Mouse (Mus musculus) midbrain, embryonic 13.5 days (tissue): ENCODE measurements around the gene Elmo1. TPM values are rescaled to one million over a fixed set of nuclear protein-coding genes. Genes with fewer than 3 reads are reported as not detected.

Experiments used
- ATAC-seq: fragments of 200-750 bp; cut with Nextera tagmentation; 2 replicates; pipeline ENCODE4 v1.8.0; 2017; ENCODE audit warnings: mild to moderate bottlenecking, moderate TSS enrichment, moderate library complexity
- H3K27ac ChIP-seq: fragments of 300-500 bp; sonication (generic); 2 replicates; pipeline ENCODE4 v1.5.1; 2015; ENCODE audit warnings: inconsistent platforms, mild to moderate bottlenecking, moderate library complexity
- H3K27me3 ChIP-seq: fragments of 300-500 bp; sonication (generic); 2 replicates; pipeline ENCODE4 v1.6.1; 2015; ENCODE audit warnings: mild to moderate bottlenecking, inconsistent platforms
- H3K36me3 ChIP-seq: fragments of 300-500 bp; sonication (generic); 2 replicates; pipeline ENCODE4 v1.6.1; 2015; ENCODE audit warnings: mild to moderate bottlenecking, inconsistent platforms
- H3K4me1 ChIP-seq: fragments of 300-500 bp; sonication (generic); replicated peaks from 2 replicates; pipeline ENCODE4 v1.6.1; 2015; ENCODE audit warnings: inconsistent platforms
- H3K4me2 ChIP-seq: fragments of 300-500 bp; sonication (generic); replicated peaks from 2 replicates; pipeline ENCODE4 v1.6.1; 2015; ENCODE audit warnings: moderate library complexity, mild to moderate bottlenecking, inconsistent platforms
- H3K4me3 ChIP-seq: fragments of 300-500 bp; sonication (generic); replicated peaks from 2 replicates; pipeline ENCODE4 v1.5.1; 2015; ENCODE audit warnings: mild to moderate bottlenecking, inconsistent platforms
- H3K9ac ChIP-seq: fragments of 300-500 bp; sonication (generic); replicated peaks from 2 replicates; pipeline ENCODE4 v1.6.1; 2015; ENCODE audit warnings: mild to moderate bottlenecking, inconsistent platforms
- H3K9me3 ChIP-seq: fragments of 300-500 bp; sonication (generic); 2 replicates; pipeline ENCODE4 v1.6.1; 2016; ENCODE audit warnings: mild to moderate bottlenecking, inconsistent platforms
- WGBS: fragments of 180-500 bp; shearing (Covaris S2); methylation state at CpG from one replicate; pipeline ENCODE4 v1.1.7; 2015; 5-methylcytosine and 5-hydroxymethylcytosine counted together
- polyA plus RNA-seq: library from polyadenylated mRNA; unstranded; fragments of >200 nt; fragmentation: Nextera tagmentation; extraction: Ambion mirVana; gene quantifications from 2 replicates; pipeline ENCODE4 v1.2.1, GENCODE M21; 2015

Elmo1 gene
- polyA plus RNA-seq, 1 experiment from 2014 or later = 36.5 TPM

DNA sequence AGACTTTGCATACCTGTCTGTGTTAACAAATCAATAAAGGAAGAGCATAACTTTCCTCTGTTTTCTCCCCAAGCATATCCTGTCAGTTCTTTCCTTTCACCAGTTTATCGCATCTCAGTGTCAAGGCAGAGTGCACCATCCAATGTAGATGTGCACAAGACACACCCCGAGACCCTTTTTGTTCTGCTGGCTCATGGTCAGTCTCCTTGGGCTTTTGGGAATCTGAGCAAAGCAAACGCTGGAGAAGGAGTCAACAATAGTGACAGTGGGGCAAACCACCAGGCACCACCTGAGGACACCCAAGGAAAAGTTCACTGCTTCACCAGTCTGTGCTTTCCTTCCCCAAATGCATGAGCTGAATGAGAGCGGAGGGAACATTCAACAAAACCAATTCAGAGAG is 56.5 kb downstream of the Elmo1 start:
- WGBS = 91% methylated on average over 4 of the region's 4 CpGs
- Histone ChIP-seq H3K4me1 (no peaks in the 10 kb centered on the region; the same call in none of the 2 replicates), H3K9ac (no peak overlapping the region), H3K4me2 (no peak overlapping the region), H3K36me3 (no peaks in the 10 kb centered on the region), H3K9me3 (no peaks in the 10 kb centered on the region), H3K4me3 (no peak overlapping the region), H3K27ac (no peak overlapping the region), H3K27me3 (no peaks in the 10 kb centered on the region)
- ATAC-seq = no peak

DNA sequence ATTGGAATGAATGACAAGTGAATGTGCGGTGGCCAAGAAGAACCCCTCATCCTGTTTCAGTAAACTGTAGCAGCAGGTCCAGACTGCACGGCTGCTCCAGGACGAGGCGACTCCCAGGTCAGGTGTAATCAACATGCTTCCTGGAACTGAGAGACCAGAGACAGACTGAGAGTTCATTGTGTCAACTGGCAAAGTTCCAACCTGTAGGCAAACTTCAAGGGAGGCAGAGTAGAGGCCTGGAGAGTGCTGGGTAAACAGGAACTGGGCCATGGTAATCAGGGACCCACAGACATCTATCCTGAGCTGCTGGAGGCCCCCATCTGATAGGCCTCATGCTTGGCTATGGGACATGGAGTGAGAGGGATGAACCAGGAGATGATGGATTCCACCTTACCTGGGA is 57.3 kb downstream of the Elmo1 start:
- Histone ChIP-seq H3K4me3 (no peak overlapping the region), H3K4me2 (no peak overlapping the region), H3K9me3 (no peaks in the 10 kb centered on the region), H3K4me1 (no peaks in the 10 kb centered on the region; the same call in none of the 2 replicates), H3K9ac (no peak overlapping the region), H3K27ac (no peak overlapping the region), H3K36me3 (no peaks in the 10 kb centered on the region), H3K27me3 (no peaks in the 10 kb centered on the region)
- no peak for ATAC-seq
- 84% methylated on average over 4 of the region's 4 CpGs for WGBS

DNA sequence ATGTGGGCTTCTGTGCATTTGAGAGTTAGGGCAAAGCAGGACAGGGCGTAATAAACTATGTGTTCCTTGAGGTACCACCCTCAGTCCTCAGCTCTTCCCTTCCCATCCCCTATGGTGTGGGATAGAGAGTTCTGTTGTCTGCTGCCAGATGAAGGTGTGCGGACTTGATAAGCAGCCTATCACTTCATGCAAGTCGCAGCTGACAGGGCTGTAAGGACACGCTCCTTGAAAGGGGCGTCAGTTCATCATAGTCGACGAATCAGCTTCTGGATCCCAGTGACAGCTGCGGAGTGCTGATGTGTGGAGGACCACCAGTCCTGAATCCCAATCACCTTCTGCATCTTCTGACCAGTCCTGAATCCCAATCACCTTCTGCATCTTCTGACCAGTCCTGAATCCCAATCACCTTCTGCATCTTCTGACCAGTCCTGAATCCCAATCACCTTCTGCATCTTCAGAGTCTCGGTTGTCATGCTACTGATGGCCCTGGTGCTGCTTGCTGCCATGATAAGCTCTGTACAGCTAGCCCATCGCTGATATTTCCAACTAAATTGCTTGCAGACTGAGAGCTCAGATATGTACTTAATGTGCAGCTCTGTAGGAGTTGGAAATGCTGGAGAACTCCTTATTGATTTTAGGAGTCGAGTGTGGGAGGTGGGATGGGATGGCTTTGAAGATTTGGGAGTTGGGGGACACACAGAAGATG is 59.9 kb downstream of the Elmo1 start:
- Histone ChIP-seq H3K36me3 (no peaks in the 10 kb centered on the region), H3K27me3 (no peaks in the 10 kb centered on the region), H3K9ac (no peak overlapping the region), H3K4me1 (no peaks in the 10 kb centered on the region), H3K27ac (no peak overlapping the region), H3K4me2 (no peak overlapping the region), H3K4me3 (no peak overlapping the region), H3K9me3 (no peaks in the 10 kb centered on the region)
- WGBS = 87% methylated on average over 11 of the region's 11 CpGs
- no peak for ATAC-seq

DNA sequence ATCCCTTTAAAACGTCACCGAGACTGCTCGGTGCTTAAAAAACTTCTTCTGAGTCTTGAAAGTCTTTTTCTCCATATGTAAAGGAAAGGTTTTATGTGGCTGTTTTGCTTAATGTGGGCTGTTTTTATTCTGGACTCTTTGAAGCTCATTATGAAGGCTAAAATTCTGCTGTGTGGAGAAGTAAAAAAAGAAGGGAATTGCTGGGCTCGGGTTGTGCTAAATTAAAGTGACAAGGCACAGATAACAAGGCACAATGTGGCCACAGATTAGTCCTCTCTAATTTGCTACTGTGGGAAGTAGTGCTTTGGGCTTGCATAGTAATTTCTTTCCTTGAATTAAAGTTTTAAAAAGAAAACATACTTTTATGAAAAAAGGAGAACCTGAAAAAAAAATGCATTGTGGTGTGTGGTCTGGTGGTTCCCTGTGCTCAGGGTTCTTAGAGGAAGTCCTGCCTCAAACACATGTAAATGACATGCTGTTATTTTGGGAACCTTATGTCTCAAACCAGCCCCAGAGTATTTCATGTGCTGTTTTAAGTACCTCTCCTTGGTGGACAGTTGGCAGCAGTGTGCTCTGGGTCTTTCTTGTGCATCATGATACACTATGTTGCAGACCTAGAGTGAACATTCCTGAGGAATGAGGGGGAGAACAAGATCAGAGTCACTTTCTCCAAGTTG is 61.0 kb downstream of the Elmo1 start:
- H3K9ac ChIP-seq = no peak overlapping the region
- H3K36me3 ChIP-seq = no peaks in the 10 kb centered on the region
- H3K9me3 ChIP-seq = no peaks in the 10 kb centered on the region
- H3K27me3 ChIP-seq = no peaks in the 10 kb centered on the region
- no peak overlapping the region for H3K27ac ChIP-seq
- no peak overlapping the region for H3K4me2 ChIP-seq
- H3K4me1 ChIP-seq = no peaks in the 10 kb centered on the region
- 64% methylated on average over 4 of the region's 4 CpGs for WGBS
- no peak overlapping the region for H3K4me3 ChIP-seq
- no peak for ATAC-seq

DNA sequence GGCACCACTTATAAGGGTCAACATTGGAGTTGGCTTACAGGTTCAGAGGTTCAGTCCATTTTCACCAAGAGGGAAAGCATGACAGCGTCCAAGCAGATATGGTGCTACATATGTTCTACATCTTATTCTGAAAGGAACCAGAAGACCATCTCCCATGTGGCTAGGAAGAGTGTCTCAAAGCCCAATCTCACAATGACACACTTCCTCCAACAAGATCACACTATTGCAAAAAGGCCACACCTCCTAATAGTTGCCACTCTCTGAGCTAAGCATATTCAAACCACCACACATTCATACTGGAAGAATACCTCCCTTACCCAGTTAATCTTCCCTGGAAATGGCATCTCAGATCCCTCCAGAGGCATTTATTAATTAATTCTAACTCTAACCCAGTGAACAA is 66.7 kb downstream of the Elmo1 start:
- no peak overlapping the region for H3K9ac ChIP-seq
- H3K4me2 ChIP-seq = no peak overlapping the region
- WGBS = 97% methylated on average over 1 of the region's 1 CpGs
- no peak overlapping the region for H3K27ac ChIP-seq
- ATAC-seq = no peak
- no peaks in the 10 kb centered on the region for H3K36me3 ChIP-seq
- H3K27me3 ChIP-seq = no peaks in the 10 kb centered on the region
- H3K9me3 ChIP-seq = no peaks in the 10 kb centered on the region
- H3K4me3 ChIP-seq = no peak overlapping the region
- H3K4me1 ChIP-seq = no peaks in the 10 kb centered on the region; the same call in 1 of the 2 replicates

DNA sequence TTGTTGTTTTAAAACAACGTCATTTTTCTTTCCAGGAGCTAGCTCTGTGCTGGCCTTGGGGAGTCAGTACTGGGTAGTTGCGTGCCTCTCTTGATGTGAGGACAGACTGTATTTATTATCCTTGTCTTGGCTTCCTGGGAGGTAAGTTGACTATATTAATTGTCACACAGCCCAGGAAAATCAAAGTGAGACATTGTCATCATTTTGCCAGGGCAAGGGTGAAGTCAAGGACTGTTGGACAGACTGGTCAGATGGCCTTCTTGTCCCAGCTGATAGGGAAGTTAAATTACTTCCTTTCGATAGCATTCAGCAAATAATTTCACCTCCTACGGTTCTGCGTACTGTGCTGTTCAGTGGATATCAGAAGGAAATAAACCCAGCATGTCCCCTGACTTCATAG is 67.1 kb downstream of the Elmo1 start:
- Histone ChIP-seq H3K27me3 (no peaks in the 10 kb centered on the region), H3K4me3 (no peak overlapping the region), H3K9me3 (no peaks in the 10 kb centered on the region), H3K27ac (no peak overlapping the region), H3K9ac (no peak overlapping the region), H3K36me3 (no peaks in the 10 kb centered on the region), H3K4me2 (no peak overlapping the region), H3K4me1 (no peaks in the 10 kb centered on the region; the same call in 1 of the 2 replicates)
- WGBS = 90% methylated on average over 5 of the region's 5 CpGs
- no peak for ATAC-seq

DNA sequence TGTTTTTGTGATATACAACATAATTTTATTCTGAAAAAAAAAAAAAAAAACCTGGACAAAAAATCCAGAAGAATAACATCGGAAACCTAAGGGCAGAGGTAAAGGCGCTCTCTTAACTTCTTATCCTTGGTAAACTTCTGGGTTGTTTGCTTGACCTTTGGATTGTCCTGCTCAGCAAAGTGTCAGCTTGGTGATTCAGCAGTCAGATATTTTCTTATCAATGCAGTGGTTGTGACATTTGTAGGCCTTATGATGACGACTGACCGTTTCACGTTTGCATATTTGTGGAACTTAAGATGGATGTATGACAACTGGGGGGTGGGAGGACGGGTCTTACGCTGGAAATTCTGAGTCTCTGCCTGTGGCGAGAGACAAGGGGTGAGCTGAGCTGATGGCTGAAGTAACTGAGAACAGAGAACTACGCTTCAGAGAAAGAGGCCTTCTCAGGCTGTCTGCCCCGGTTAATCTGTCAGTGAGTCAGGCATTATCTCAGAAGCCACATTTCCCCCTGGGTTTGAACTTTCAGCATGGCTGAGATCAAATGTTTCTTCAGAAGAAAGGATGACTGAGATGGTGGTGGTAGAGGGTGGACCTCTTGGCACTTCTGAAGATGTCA is 73.1 kb downstream of the Elmo1 start:
- no peak overlapping the region for H3K27ac ChIP-seq
- no peaks in the 10 kb centered on the region for H3K9me3 ChIP-seq
- H3K4me2 ChIP-seq = no peak overlapping the region
- no peak for ATAC-seq
- no peak overlapping the region for H3K4me3 ChIP-seq
- H3K4me1 ChIP-seq = no peaks in the 10 kb centered on the region; the same call in 1 of the 2 replicates
- no peak overlapping the region for H3K9ac ChIP-seq
- 89% methylated on average over 10 of the region's 10 CpGs for WGBS
- no peaks in the 10 kb centered on the region for H3K36me3 ChIP-seq
- H3K27me3 ChIP-seq = no peaks in the 10 kb centered on the region

DNA sequence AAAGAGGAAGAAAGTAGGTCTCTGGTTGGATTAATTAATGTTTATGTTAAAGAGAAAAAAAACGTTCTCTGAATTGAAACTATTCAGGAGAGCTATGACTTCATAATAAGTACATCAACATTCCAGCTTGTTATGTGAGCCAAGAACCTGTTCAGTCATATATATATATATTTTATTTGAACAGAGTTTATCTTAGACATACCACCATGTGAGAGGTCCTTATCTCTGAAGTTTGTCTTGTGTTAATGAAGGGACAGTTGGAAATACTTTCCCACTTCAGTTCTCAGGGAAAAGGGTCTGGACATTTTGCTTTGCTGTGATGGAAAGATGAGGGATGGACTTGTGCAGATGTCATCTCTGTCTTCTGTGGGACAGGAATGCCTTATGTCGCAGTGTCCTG is 74.4 kb downstream of the Elmo1 start:
- WGBS = 85% methylated on average over 2 of the region's 2 CpGs
- no peak overlapping the region for H3K9ac ChIP-seq
- no peaks in the 10 kb centered on the region for H3K27me3 ChIP-seq
- H3K4me3 ChIP-seq = no peak overlapping the region
- no peak overlapping the region for H3K27ac ChIP-seq
- H3K9me3 ChIP-seq = no peaks in the 10 kb centered on the region
- no peak overlapping the region for H3K4me2 ChIP-seq
- ATAC-seq = no peak
- H3K36me3 ChIP-seq = no peaks in the 10 kb centered on the region
- H3K4me1 ChIP-seq = no peaks in the 10 kb centered on the region; the same call in 1 of the 2 replicates

DNA sequence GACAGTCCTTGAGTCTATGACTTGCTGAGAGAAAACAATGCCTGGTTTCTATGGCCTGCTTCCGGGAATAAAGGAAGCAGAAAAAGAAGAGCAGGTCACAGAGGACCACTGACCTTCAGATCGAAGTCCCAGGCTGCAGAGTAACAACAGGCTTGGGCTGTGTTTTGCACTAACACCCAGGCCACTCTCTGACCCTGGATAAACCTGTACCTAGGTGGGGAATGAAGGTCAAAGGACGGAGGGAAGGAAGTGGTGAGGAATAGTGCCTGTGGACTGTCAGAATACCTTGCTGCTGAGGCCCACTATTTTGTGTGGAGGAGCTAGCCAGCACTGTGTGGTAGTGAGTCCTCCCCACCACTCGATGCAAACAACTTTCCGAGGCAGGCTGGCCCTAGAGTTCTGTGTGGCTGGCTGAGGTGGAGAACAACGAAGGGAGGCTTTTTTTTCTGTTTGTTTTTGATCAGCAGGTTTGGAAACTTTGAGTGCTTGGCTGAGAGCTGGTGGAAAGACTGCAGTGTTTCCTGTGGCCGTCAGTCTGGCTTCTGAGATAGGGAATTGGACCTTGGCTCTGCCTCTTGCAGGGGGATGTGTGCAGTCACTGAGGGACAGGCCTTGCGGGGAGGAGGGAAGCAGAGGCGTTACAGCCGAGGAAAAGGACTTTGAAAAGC is 83.7 kb downstream of the Elmo1 start:
- Histone ChIP-seq H3K4me3 (no peak overlapping the region), H3K9me3 (no peaks in the 10 kb centered on the region)

DNA sequence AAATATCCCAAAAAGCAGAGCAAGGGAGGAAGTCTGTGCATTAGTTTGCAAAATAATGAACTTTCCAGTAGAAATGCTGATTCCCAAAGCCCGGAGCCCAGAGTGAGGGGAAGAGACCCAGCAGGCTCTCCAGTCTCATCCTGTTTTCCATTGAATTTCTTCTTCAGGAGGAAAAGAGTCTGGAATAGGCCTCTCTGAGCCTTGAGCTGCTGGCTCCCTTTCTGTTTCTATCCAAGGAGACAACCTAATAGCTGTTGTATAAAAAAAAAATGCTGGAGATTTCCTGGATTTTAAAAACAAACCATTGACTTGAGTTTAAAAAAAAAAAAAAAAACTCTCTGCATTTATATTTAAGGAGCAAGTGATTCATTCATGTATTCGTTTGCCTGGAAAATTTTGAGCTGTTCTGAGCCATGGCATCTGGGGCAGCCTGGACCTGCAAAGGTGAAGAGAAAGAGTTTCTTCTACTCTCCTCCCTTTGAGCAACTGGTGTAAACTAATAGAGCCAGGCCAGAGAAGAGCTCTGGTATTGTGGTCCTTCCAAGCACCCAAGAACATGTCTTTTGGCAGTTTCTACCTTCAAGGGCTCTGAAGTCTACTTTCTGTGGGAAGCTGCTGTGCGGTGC is 84.4 kb downstream of the Elmo1 start:
- H3K27ac ChIP-seq = no peak overlapping the region
- no peak overlapping the region for H3K4me2 ChIP-seq
- 60% methylated on average over 3 of the region's 3 CpGs for whole genome bisulfite sequencing
- H3K36me3 ChIP-seq = no peaks in the 10 kb centered on the region
- no peak overlapping the region for H3K9ac ChIP-seq
- ATAC-seq = no peak
- no peaks in the 10 kb centered on the region for H3K27me3 ChIP-seq
- H3K4me3 ChIP-seq = no peak overlapping the region
- H3K9me3 ChIP-seq = no peaks in the 10 kb centered on the region
- H3K4me1 ChIP-seq = no peaks in the 10 kb centered on the region

More for the DNA sequence above, 83.7 kb downstream of the Elmo1 start:
- H3K36me3 ChIP-seq = no peaks in the 10 kb centered on the region
- H3K9ac ChIP-seq = no peak overlapping the region
- 37% methylated on average over 10 of the region's 10 CpGs for WGBS
- no peaks in the 10 kb centered on the region for H3K27me3 ChIP-seq
- no peaks in the 10 kb centered on the region for H3K4me1 ChIP-seq
- no peak overlapping the region for H3K4me2 ChIP-seq
- ATAC-seq = no peak
- no peak overlapping the region for H3K27ac ChIP-seq

DNA sequence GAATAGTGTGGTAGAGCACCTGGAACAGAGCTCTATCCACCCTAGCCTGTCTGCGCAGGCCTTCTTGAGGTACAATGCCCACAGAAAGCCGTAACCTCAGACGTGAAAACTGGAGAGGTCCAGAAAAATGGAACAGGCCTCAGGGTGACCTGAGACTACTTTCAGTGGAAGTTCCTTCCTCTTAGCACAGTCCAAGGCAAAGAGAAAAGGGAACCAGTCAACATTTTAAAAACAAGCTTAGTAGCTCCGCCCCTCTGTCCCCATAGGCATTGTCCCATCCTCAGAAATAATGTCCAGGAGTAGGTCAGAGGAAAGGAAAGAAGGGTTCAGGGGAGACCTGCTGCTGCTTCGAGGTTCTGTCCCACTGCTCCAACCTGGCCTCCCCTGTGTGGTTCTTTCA is 90.3 kb downstream of the Elmo1 start:
- Histone ChIP-seq H3K4me2 (no peak overlapping the region), H3K4me3 (no peak overlapping the region), H3K27ac (no peak overlapping the region), H3K9me3 (no peaks in the 10 kb centered on the region), H3K36me3 (no peaks in the 10 kb centered on the region), H3K27me3 (no peaks in the 10 kb centered on the region), H3K4me1 (peaks cover 19% of the 10 kb centered on the region), H3K9ac (no peak overlapping the region)
- ATAC-seq = no peak
- WGBS = 88% methylated on average over 5 of the region's 5 CpGs

DNA sequence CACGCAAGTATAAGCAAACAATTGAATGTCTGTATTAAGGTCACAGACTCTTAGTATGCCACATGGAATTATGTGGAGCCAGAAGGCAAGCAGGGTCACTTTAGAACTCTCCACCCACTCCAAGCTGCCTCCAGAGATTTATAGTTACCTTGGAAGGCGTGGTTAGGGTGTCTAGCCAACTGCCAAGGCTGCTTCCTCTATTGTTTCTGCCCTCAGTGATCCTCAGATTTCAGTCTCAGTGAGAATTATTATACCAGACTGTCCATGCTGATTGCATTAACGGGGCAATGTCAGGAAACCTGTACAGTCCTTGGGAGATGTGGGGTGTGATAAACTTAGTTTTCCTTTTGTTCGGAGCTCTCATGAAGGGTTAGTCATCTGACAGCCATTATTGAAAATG is 90.9 kb downstream of the Elmo1 start:
- no peak overlapping the region for H3K4me2 ChIP-seq
- H3K4me3 ChIP-seq = no peak overlapping the region
- WGBS = 85% methylated on average over 4 of the region's 4 CpGs
- H3K27me3 ChIP-seq = no peaks in the 10 kb centered on the region
- H3K36me3 ChIP-seq = no peaks in the 10 kb centered on the region
- no peaks in the 10 kb centered on the region for H3K9me3 ChIP-seq
- no peak overlapping the region for H3K27ac ChIP-seq
- peaks cover 19% of the 10 kb centered on the region for H3K4me1 ChIP-seq
- no peak for ATAC-seq
- no peak overlapping the region for H3K9ac ChIP-seq
